Mouse (Mus musculus): Measurements from ENCODE around the gene Cyp4a14.
"Not testable (repeated sequence)": the region's sequence is repeated elsewhere in the genome, so short reads cannot be mapped to it uniquely, and the experiment has no call there.

Cyp4a14 gene

GRCm38 (mm10) chr4:115496001-115496400, at the start of gene Cyp4a14:
TSS of gene Cyp4a14 (minus strand) at chr4:115496142.
- no peak for DNase-seq (ENCODE audit: inconsistent ontology term)

- DNase-seq (ENCODE audit: inconsistent ontology term): no peak
These were observed 49.2 kb upstream of the Cyp4a14 start for GRCm38 (mm10) chr4:115545101-115545500.

- no peak for DNase-seq (ENCODE audit: inconsistent ontology term)
These were observed 25.8 kb upstream of the Cyp4a14 start for GRCm38 (mm10) chr4:115521766-115522165.

GRCm38 (mm10) chr4:115519444-115519843, 23.5 kb upstream of the Cyp4a14 start:
- DNase-seq (ENCODE audit: inconsistent ontology term): no peak

- DNase-seq (ENCODE audit: inconsistent ontology term): not testable (repeated sequence)
These were observed 22.1 kb upstream of the Cyp4a14 start, which contains the start of gene Cyp4a10 for GRCm38 (mm10) chr4:115518000-115518399. TSS of gene Cyp4a10 (plus strand) at chr4:115518264.

GRCm38 (mm10) chr4:115513964-115514363, 18.0 kb upstream of the Cyp4a14 start:
- not testable (repeated sequence) for DNase-seq (ENCODE audit: inconsistent ontology term)

GRCm38 (mm10) chr4:115497466-115497865, 1.5 kb upstream of the Cyp4a14 start:
- no peak for DNase-seq (ENCODE audit: inconsistent ontology term)

- no peak for DNase-seq (ENCODE audit: inconsistent ontology term)
These were observed 14.8 kb downstream of the Cyp4a14 start for GRCm38 (mm10) chr4:115481006-115481652.

GRCm38 (mm10) chr4:115476051-115476450, 19.9 kb downstream of the Cyp4a14 start:
- DNase-seq (ENCODE audit: inconsistent ontology term): not testable (repeated sequence)

GRCm38 (mm10) chr4:115473585-115473984, 22.4 kb downstream of the Cyp4a14 start:
- DNase-seq (ENCODE audit: inconsistent ontology term): not testable (repeated sequence)

GRCm38 (mm10) chr4:115452304-115452703, 43.6 kb downstream of the Cyp4a14 start, which contains the start of gene Cyp4a30b:
TSS of gene Cyp4a30b (plus strand) at chr4:115452604.
- no peak for DNase-seq (ENCODE audit: inconsistent ontology term)

GRCm38 (mm10) chr4:115450577-115451137, 45.3 kb downstream of the Cyp4a14 start:
- no peak for DNase-seq (ENCODE audit: inconsistent ontology term)
